Mouse (Mus musculus) heart, adult 2 months (tissue): ENCODE data around the gene Poc1a. TPM values are rescaled to one million over a fixed set of nuclear protein-coding genes. Genes with fewer than 3 reads are reported as not detected.

ENCODE experiments used
- DNase-seq, 2 experiments: peaks; one replicate each; pipeline ENCODE4 v3.0.0; 2021
- H3K27ac ChIP-seq: fragments of 200-600 bp; 2 replicates; pipeline ENCODE4 v1.8.1; 2022
- H3K27me3 ChIP-seq: fragments of 200-500 bp; 2 replicates; pipeline ENCODE4 v1.6.1; 2012; ENCODE audit warnings: mild to moderate bottlenecking, low read length, inconsistent platforms, mixed read lengths; ENCODE audit not compliant: control insufficient read depth, insufficient read depth
- H3K36me3 ChIP-seq: fragments of 200-500 bp; 2 replicates; pipeline ENCODE4 v1.6.1; 2012; ENCODE audit warnings: low read length, inconsistent platforms; ENCODE audit not compliant: control insufficient read depth, insufficient read depth
- H3K4me1 ChIP-seq: fragments of 200-500 bp; 2 replicates; pipeline ENCODE4 v1.6.1; 2011; ENCODE audit warnings: low read length; ENCODE audit not compliant: control insufficient read depth, insufficient read depth
- H3K4me3 ChIP-seq: fragments of 200-600 bp; 2 replicates; pipeline ENCODE4 v1.8.1; 2022
- H3K79me2 ChIP-seq: fragments of 200-500 bp; replicated peaks from 2 replicates; pipeline ENCODE4 v1.6.1; 2012; ENCODE audit warnings: mild to moderate bottlenecking, inconsistent platforms, low read length, moderate library complexity, mixed read lengths; ENCODE audit not compliant: control insufficient read depth, insufficient read depth
- H3K9ac ChIP-seq: fragments of 200-500 bp; 2 replicates; pipeline ENCODE4 v1.6.1; 2012; ENCODE audit warnings: low read depth, mild to moderate bottlenecking, control low read depth, inconsistent platforms, low read length, mixed read lengths
- CTCF ChIP-seq: fragments of 200-600 bp; IDR thresholded peaks from 2 replicates; pipeline ENCODE4 v1.8.1; 2022; ENCODE audit warnings: antibody characterized with exemption, mild to moderate bottlenecking, moderate library complexity
- EP300 ChIP-seq: fragments of 200-500 bp; IDR thresholded peaks from 2 replicates; pipeline ENCODE4 v1.6.1; 2011; ENCODE audit warnings: low read depth, low read length, control low read depth; ENCODE audit not compliant: insufficient read depth
- POLR2A ChIP-seq: fragments of 200-500 bp; IDR thresholded peaks from 2 replicates; pipeline ENCODE4 v1.6.1; 2011; ENCODE audit warnings: mild to moderate bottlenecking, low read depth, low read length, control low read depth; ENCODE audit not compliant: insufficient read depth
- WGBS: fragments of 180-500 bp; shearing (Covaris S2); methylation state at CpG from one replicate; pipeline ENCODE4 v1.1.7; 2018; 5-methylcytosine and 5-hydroxymethylcytosine counted together
- intact Hi-C: fragments of 180-260 bp; cut with DNase I; formaldehyde crosslinking; loops from one replicate; pipeline ENCODE4 v1.15.1; 2025
- polyA plus RNA-seq: library from polyadenylated mRNA; depleted of rRNA; stranded (reverse); fragments of >200 nt; gene quantifications from 2 replicates; pipeline ENCODE4 v1.2.3, GENCODE M21; 2012
- total RNA-seq, 2 experiments: library from RNA; stranded (reverse); gene quantifications; 2 replicates each; pipeline ENCODE4 v1.2.3; 2021

Poc1a gene
- total and polyA plus RNA-seq, 3 experiments, result 3.2 to 6.2 (median 4.0) TPM

- TF ChIP-seq CTCF, result no peak
- no peak for TF ChIP-seq POLR2A
- no peak for TF ChIP-seq EP300
- intact Hi-C loops, result no loop called here
- peak in 1 of 2 experiments; percentile 13 for DNase-seq
- Histone ChIP-seq H3K27ac (no peak overlapping the region), H3K36me3 (no peaks in the 10 kb centered on the region), H3K27me3 (no peaks in the 10 kb centered on the region), H3K4me1 (no peaks in the 10 kb centered on the region), H3K4me3 (no peak overlapping the region), H3K79me2 (no peaks in the 10 kb centered on the region), H3K9ac (no peak overlapping the region)
- 87% methylated on average over 20 of the region's 20 CpGs for WGBS
Observed at GRCm38 (mm10) chr9:106300176-106300803, 19.4 kb downstream of the Poc1a start.

GRCm38 (mm10) chr9:106300949-106301348 is 20.1 kb downstream of the Poc1a start:
- peak in 1 of 2 experiments; percentile 14 for DNase-seq
- Histone ChIP-seq H3K4me3 (no peak overlapping the region), H3K36me3 (no peaks in the 10 kb centered on the region), H3K27me3 (no peaks in the 10 kb centered on the region), H3K4me1 (no peaks in the 10 kb centered on the region), H3K79me2 (no peaks in the 10 kb centered on the region), H3K27ac (no peak overlapping the region), H3K9ac (no peak overlapping the region)
- WGBS, result 80% methylated on average over 6 of the region's 6 CpGs
- TF ChIP-seq CTCF (no peak), EP300 (no peak), POLR2A (no peak)
- intact Hi-C loops, result no loop called here

GRCm38 (mm10) chr9:106301446-106302080 is 20.7 kb downstream of the Poc1a start:
- Histone ChIP-seq H3K27me3 (no peaks in the 10 kb centered on the region), H3K36me3 (no peaks in the 10 kb centered on the region), H3K4me1 (no peaks in the 10 kb centered on the region), H3K4me3 (no peak overlapping the region), H3K27ac (no peak overlapping the region), H3K79me2 (no peaks in the 10 kb centered on the region), H3K9ac (no peak overlapping the region)
- 67% methylated on average over 11 of the region's 11 CpGs for WGBS
- intact Hi-C loops, result no loop called here
- no peak for TF ChIP-seq POLR2A
- TF ChIP-seq CTCF, result no peak
- no peak for TF ChIP-seq EP300
- peak in 1 of 2 experiments; percentile 13 for DNase-seq

- no peak overlapping the region for H3K9ac ChIP-seq
Observed at GRCm38 (mm10) chr9:106302446-106303150, 21.7 kb downstream of the Poc1a start.

GRCm38 (mm10) chr9:106303460-106303960 is 22.6 kb downstream of the Poc1a start:
- peaks cover 4% of the 10 kb centered on the region for H3K4me1 ChIP-seq
- peak in 1 of 2 experiments; percentile 15 for DNase-seq
- H3K4me3 ChIP-seq, result no peak overlapping the region
- TF ChIP-seq EP300 (no peak), POLR2A (no peak), CTCF (no peak)
- WGBS, result 88% methylated on average over 6 of the region's 6 CpGs
- H3K36me3 ChIP-seq, result no peaks in the 10 kb centered on the region
- H3K79me2 ChIP-seq, result no peaks in the 10 kb centered on the region
- H3K27ac ChIP-seq, result no peak overlapping the region
- H3K9ac ChIP-seq, result no peak overlapping the region
- intact Hi-C loops, result no loop called here
- no peaks in the 10 kb centered on the region for H3K27me3 ChIP-seq

More at GRCm38 (mm10) chr9:106302446-106303150, 21.7 kb downstream of the Poc1a start:
- intact Hi-C loops, result no loop called here
- Histone ChIP-seq H3K27ac (no peak overlapping the region), H3K4me3 (no peak overlapping the region), H3K4me1 (peaks cover 3% of the 10 kb centered on the region), H3K36me3 (no peaks in the 10 kb centered on the region), H3K27me3 (no peaks in the 10 kb centered on the region), H3K79me2 (no peaks in the 10 kb centered on the region)
- TF ChIP-seq EP300 (no peak), POLR2A (no peak), CTCF (no peak)
- WGBS, result 84% methylated on average over 16 of the region's 16 CpGs
- peak in 1 of 2 experiments; percentile 18 for DNase-seq
